Mouse (Mus musculus) gastrocnemius, postnatal 25 days (tissue): ENCODE results near the gene Wdfy3. TPM values are rescaled to one million over a fixed set of nuclear protein-coding genes. Genes with fewer than 3 reads are reported as not detected.

Experiments
- DNase-seq: peaks from one replicate; pipeline ENCODE4 v3.0.0; 2022
- total RNA-seq, 2 experiments: library from RNA; stranded (reverse); gene quantifications; 1 replicate in 1 of 2; 2 replicates in 1 of 2; pipeline ENCODE4 v1.2.3; 2021

Gene Wdfy3
- total RNA-seq, 2 experiments from 2014 or later = 19.3 to 20.2 TPM

- peak; percentile 13 for DNase-seq
Observed at GRCm38 (mm10) chr5:102055130-102055641, 14.5 kb downstream of the Wdfy3 start.

- DNase-seq = peak; percentile 20
Observed at GRCm38 (mm10) chr5:102054511-102055093, 15.1 kb downstream of the Wdfy3 start.

GRCm38 (mm10) chr5:102052906-102053305 lies 16.8 kb downstream of the Wdfy3 start:
- no peak for DNase-seq

- DNase-seq = no peak
Observed at GRCm38 (mm10) chr5:102052465-102052864, 17.3 kb downstream of the Wdfy3 start.

GRCm38 (mm10) chr5:102050677-102051076 lies 19.0 kb downstream of the Wdfy3 start:
- DNase-seq = no peak

GRCm38 (mm10) chr5:102048416-102048815 lies 21.3 kb downstream of the Wdfy3 start:
- no peak for DNase-seq

GRCm38 (mm10) chr5:102046617-102047116 lies 23.1 kb downstream of the Wdfy3 start:
- no peak for DNase-seq

- no peak for DNase-seq
Observed at GRCm38 (mm10) chr5:102045636-102046616, 23.8 kb downstream of the Wdfy3 start.

- no peak for DNase-seq
Observed at GRCm38 (mm10) chr5:102045177-102045576, 24.5 kb downstream of the Wdfy3 start.

- no peak for DNase-seq
Observed at GRCm38 (mm10) chr5:102033281-102033680, 36.4 kb downstream of the Wdfy3 start.

- DNase-seq = no peak
Observed at GRCm38 (mm10) chr5:102032594-102033240, 37.0 kb downstream of the Wdfy3 start.

GRCm38 (mm10) chr5:102032191-102032590 lies 37.5 kb downstream of the Wdfy3 start:
- no peak for DNase-seq

- DNase-seq = no peak
Observed at GRCm38 (mm10) chr5:102023376-102023775, 46.3 kb downstream of the Wdfy3 start.

- DNase-seq = peak; percentile 20
Observed at GRCm38 (mm10) chr5:102022018-102022898, 47.5 kb downstream of the Wdfy3 start.

- DNase-seq = no peak
Observed at GRCm38 (mm10) chr5:102014235-102014634, 55.5 kb downstream of the Wdfy3 start.

- DNase-seq = no peak
Observed at GRCm38 (mm10) chr5:102013781-102014180, 55.9 kb downstream of the Wdfy3 start.

- DNase-seq = no peak
Observed at GRCm38 (mm10) chr5:102010961-102011360, 58.8 kb downstream of the Wdfy3 start.

- DNase-seq = no peak
Observed at GRCm38 (mm10) chr5:102009606-102010005, 60.1 kb downstream of the Wdfy3 start.

- no peak for DNase-seq
Observed at GRCm38 (mm10) chr5:102008712-102009111, 61.0 kb downstream of the Wdfy3 start.

GRCm38 (mm10) chr5:102006218-102006941 lies 63.3 kb downstream of the Wdfy3 start:
- no peak for DNase-seq

- DNase-seq = no peak
Observed at GRCm38 (mm10) chr5:102003371-102003770, 66.3 kb downstream of the Wdfy3 start.
